Mouse (Mus musculus) limb, embryonic 14.5 days (tissue): ENCODE results near the gene Il18bp. TPM values are rescaled to one million over a fixed set of nuclear protein-coding genes. Genes with fewer than 3 reads are reported as not detected.

Experiments used
- ATAC-seq: fragments of 200-750 bp; cut with Nextera tagmentation; 2 replicates; pipeline ENCODE4 v1.8.0; 2017; ENCODE audit warnings: low read depth, moderate number of reproducible peaks, moderate TSS enrichment; ENCODE audit not compliant: low FRiP score
- DNase-seq: peaks from one replicate; pipeline ENCODE4 v3.0.0-alpha.2; 2015; ENCODE audit warnings: low spot score
- H3K27ac ChIP-seq: fragments of 300-500 bp; sonication (generic); replicated peaks from 2 replicates; pipeline ENCODE4 v1.5.1; 2014; ENCODE audit warnings: low read depth, mild to moderate bottlenecking, low read length, moderate library complexity, mixed read lengths
- H3K27me3 ChIP-seq: fragments of 300-500 bp; sonication (generic); 2 replicates; pipeline ENCODE4 v1.6.1; 2014; ENCODE audit warnings: low read length, mixed read lengths; ENCODE audit not compliant: control insufficient read depth, insufficient read depth
- H3K36me3 ChIP-seq: fragments of 300-500 bp; sonication (generic); 2 replicates; pipeline ENCODE4 v1.6.1; 2014; ENCODE audit warnings: mild to moderate bottlenecking, low read length, moderate library complexity, mixed read lengths; ENCODE audit not compliant: control insufficient read depth, insufficient read depth
- H3K4me1 ChIP-seq: fragments of 300-500 bp; sonication (generic); 2 replicates; pipeline ENCODE4 v1.6.1; 2014; ENCODE audit warnings: antibody characterized with exemption, low read length, mixed read lengths; ENCODE audit not compliant: control insufficient read depth, insufficient read depth
- H3K4me2 ChIP-seq: fragments of 300-500 bp; sonication (generic); replicated peaks from 2 replicates; pipeline ENCODE4 v1.6.1; 2014; ENCODE audit warnings: low read depth, mild to moderate bottlenecking, low read length, moderate library complexity; ENCODE audit not compliant: severe bottlenecking
- H3K4me3 ChIP-seq: fragments of 300-500 bp; sonication (generic); replicated peaks from 2 replicates; pipeline ENCODE4 v1.5.1; 2014; ENCODE audit warnings: low read length
- H3K9ac ChIP-seq: fragments of 300-500 bp; sonication (generic); 2 replicates; pipeline ENCODE4 v1.6.1; 2014; ENCODE audit warnings: mild to moderate bottlenecking, low read depth, low read length, moderate library complexity; ENCODE audit not compliant: severe bottlenecking
- H3K9me3 ChIP-seq: fragments of 300-500 bp; sonication (generic); 2 replicates; pipeline ENCODE4 v1.6.1; 2016; ENCODE audit warnings: low read length; ENCODE audit not compliant: control insufficient read depth
- POLR2A ChIP-seq: fragments of 200-500 bp; IDR thresholded peaks from 2 replicates; pipeline ENCODE4 v1.8.0; 2012; ENCODE audit warnings: inconsistent platforms, mild to moderate bottlenecking, moderate library complexity, borderline replicate concordance; ENCODE audit not compliant: insufficient read depth, insufficient read length; ENCODE audit errors: extremely low read depth
- WGBS: fragments of 180-500 bp; shearing (Covaris S2); extraction: QIAGEN DNeasy Blood & Tissue Kit; methylation state at CpG from one replicate; pipeline ENCODE4 v1.1.7; 2014; 5-methylcytosine and 5-hydroxymethylcytosine counted together
- polyA plus RNA-seq, 2 experiments: library from polyadenylated mRNA; depleted of rRNA in 1 of 2; stranded (reverse) in 1 of 2; unstranded in 1 of 2; fragments of >200 nt; fragmentation: Nextera tagmentation in 1 of 2; extraction: Ambion mirVana in 1 of 2; gene quantifications; 2 replicates each; pipeline versions ENCODE4 v1.2.1 to v1.2.3; 2012 to 2014

Il18bp gene
- polyA plus RNA-seq, 2 experiments = 2.2 to 12.9 TPM

GRCm38 (mm10) chr7:101970821-101971461 lies 47.5 kb downstream of the Il18bp start:
- WGBS = 3% methylated on average over 19 of the region's 19 CpGs
- no peak for TF ChIP-seq POLR2A
- ATAC-seq = peak; percentile 53
- H3K4me2 ChIP-seq = peak overlapping the region; percentile 69
- peak; percentile 86 for DNase-seq
- H3K9me3 ChIP-seq = no peaks in the 10 kb centered on the region
- peak overlapping the region; percentile 59 for H3K4me3 ChIP-seq
- H3K27me3 ChIP-seq = no peaks in the 10 kb centered on the region
- H3K27ac ChIP-seq = peak overlapping the region; percentile 100
- H3K9ac ChIP-seq = peak overlapping the region; percentile 86
- H3K36me3 ChIP-seq = peaks cover 5% of the 10 kb centered on the region; the same call in 1 of the 2 replicates
- peaks cover 57% of the 10 kb centered on the region for H3K4me1 ChIP-seq

DNA sequence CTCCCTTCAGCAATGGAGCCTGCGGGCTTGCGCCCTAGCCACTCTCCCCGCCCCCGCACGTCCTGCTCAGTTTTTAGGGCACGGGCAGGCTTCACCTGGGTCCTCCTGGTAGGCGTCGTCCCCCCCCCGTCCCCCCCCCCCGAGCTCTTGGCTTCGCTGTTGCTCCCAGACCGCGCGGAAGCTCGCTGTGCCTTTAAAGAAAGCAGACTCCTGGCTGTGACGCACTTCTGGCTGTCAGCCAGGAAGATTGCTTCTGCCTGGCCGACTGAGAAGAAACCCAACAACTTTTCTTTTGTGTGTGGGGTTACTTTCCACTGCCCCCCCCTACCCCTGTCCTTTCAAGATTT lies 48.1 kb downstream of the Il18bp start:
- Histone ChIP-seq H3K9me3 (no peaks in the 10 kb centered on the region), H3K4me1 (peaks cover 54% of the 10 kb centered on the region), H3K4me3 (peak overlapping the region; percentile 59), H3K27me3 (no peaks in the 10 kb centered on the region), H3K27ac (peak overlapping the region; percentile 100), H3K4me2 (peak overlapping the region; percentile 69), H3K9ac (peak overlapping the region; percentile 86), H3K36me3 (no peaks in the 10 kb centered on the region)
- DNase-seq = peak; percentile 96
- peak; percentile 64 for ATAC-seq
- TF ChIP-seq POLR2A = no peak
- 0% methylated on average over 8 of the region's 17 CpGs for WGBS

DNA sequence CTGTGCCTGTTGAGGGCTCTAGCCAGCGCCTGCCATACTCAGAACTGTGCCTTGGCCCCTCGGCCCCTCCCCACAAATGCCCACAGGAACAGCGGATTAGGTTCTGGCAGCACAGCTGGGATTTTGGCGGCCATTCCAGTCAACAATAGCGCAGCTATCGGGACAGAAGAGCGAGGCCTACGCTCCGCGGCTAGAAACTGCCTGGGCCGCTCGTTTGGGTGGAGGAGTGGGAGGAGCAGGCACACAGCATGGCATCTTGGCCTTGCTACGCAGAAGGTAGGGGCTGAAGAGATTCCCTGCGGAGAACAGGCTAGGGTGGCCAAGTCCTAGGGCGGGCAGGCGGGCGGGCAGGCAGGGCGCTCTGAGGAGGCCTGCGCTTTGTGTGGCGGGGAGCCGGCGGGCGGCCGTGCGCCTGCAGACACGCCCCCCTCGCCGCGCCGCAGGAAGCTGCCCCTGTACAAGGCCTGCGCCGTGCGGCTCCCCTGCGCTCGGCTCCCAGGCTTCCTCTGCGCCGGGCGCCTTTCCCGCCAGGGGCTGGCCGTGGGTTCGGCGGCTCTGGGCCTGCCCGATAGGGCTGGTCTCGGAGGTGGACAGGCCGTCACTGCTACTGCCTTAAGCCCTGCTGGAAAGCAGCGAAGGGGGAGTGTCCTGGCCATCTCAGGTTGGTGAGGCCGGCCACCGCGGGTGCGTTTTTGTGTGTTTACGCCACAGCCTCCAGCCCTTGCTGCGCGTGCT lies 48.6 kb downstream of the Il18bp start:
- H3K27ac ChIP-seq = peak overlapping the region; percentile 100
- under 1% methylated on average over 48 of the region's 53 CpGs for WGBS
- H3K4me2 ChIP-seq = peak overlapping the region; percentile 69
- H3K9ac ChIP-seq = peak overlapping the region; percentile 86
- H3K9me3 ChIP-seq = no peaks in the 10 kb centered on the region
- 0 out of 2 replicates have a peak, but pooled peaks have one; percentile 54 for TF ChIP-seq POLR2A
- peak overlapping the region; percentile 59 for H3K4me3 ChIP-seq
- DNase-seq (peak; percentile 76), ATAC-seq (peak; percentile 90)
- no peaks in the 10 kb centered on the region for H3K27me3 ChIP-seq
- peaks cover 49% of the 10 kb centered on the region for H3K4me1 ChIP-seq
- no peaks in the 10 kb centered on the region for H3K36me3 ChIP-seq

GRCm38 (mm10) chr7:101968751-101969150 lies 49.7 kb downstream of the Il18bp start:
- H3K4me3 ChIP-seq = 0 out of 2 replicates have a peak overlapping the region, but pooled peaks have one; percentile 59

DNA sequence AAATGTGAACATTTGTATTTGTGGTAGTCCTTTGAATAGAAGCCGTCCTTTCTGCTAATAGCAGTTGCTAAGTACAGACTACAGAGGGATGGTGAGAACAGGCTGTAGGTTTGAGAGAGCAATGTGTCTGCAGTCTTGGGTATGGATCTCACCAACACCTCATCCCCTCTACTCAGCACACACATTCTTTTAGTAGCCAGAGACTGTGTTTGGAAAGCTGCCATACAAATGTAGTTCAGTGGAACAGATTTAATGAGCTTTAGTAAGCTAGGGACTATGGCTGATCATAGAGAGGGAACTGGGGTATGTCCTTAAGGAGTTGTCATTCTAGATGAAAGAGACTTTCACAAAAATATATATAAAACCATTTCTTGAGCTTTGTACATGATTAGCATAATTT lies 51.2 kb downstream of the Il18bp start:
- no peaks in the 10 kb centered on the region for H3K9me3 ChIP-seq
- H3K36me3 ChIP-seq = no peaks in the 10 kb centered on the region
- peaks cover 27% of the 10 kb centered on the region for H3K4me1 ChIP-seq
- ATAC-seq = no peak
- H3K27me3 ChIP-seq = no peaks in the 10 kb centered on the region
- DNase-seq = peak; percentile 42
- no peak overlapping the region for H3K9ac ChIP-seq
- WGBS = 58% methylated on average over 1 of the region's 1 CpGs
- TF ChIP-seq POLR2A = no peak
- H3K4me2 ChIP-seq = no peak overlapping the region
- peak overlapping the region; percentile 20; the same call in 1 of the 2 replicates for H3K27ac ChIP-seq
- H3K4me3 ChIP-seq = no peak overlapping the region

More at GRCm38 (mm10) chr7:101968751-101969150, 49.7 kb downstream of the Il18bp start:
- WGBS = 65% methylated on average over 2 of the region's 2 CpGs
- H3K36me3 ChIP-seq = no peaks in the 10 kb centered on the region
- H3K9ac ChIP-seq = no peak overlapping the region
- H3K27me3 ChIP-seq = no peaks in the 10 kb centered on the region
- ATAC-seq = no peak
- H3K4me2 ChIP-seq = peak overlapping the region; percentile 69; the same call in 1 of the 2 replicates
- H3K27ac ChIP-seq = peak overlapping the region; percentile 100; the same call in 1 of the 2 replicates
- TF ChIP-seq POLR2A = no peak
- H3K4me1 ChIP-seq = peaks cover 38% of the 10 kb centered on the region
- DNase-seq = no peak
- no peaks in the 10 kb centered on the region for H3K9me3 ChIP-seq
